ENCODE assay signal across 8 mouse cellular contexts in genomic region chr14:30867042-30867441, GRCm38 (mm10). TPM values are rescaled to one million over a fixed set of nuclear protein-coding genes. Genes with fewer than 3 reads are reported as not detected.
DNase-seq lines count a peak whose midpoint lies in the region; TF ChIP-seq lines count a peak whose summit lies in the region.
"Had no signal": no experiment of that assay in that cellular context is flagged by ENCODE, and none has a peak within 500 bp of the region (broad histone marks: within the 10 kb centered on the region; RNA-seq: fewer than 3 reads in every experiment).

No protein-coding gene starts in this region.

- dilution Hi-C loops in CH12.LX (cut with MboI; ENCODE audit: extremely low pct_ligation_motif_present, extremely low pct_unique_long_range_greater_than_20kb, low sequenced_read_pairs), result no loop called here

- no peaks in the 10 kb centered on the region for H3K9me3 ChIP-seq in CH12.LX (replicated peaks; ENCODE audit: low read length)
- H3K9me3 ChIP-seq: lung, embryonic 15.5 days had no signal

- no peak for TF ChIP-seq POLR2A in CH12.LX (IDR thresholded peaks at IDR 0.05; ENCODE audit: low read depth, low read length)

- DNase-seq in CH12.LX (ENCODE audit: extremely low read depth) (peak; percentile 78), MN1 (ENCODE audit: low spot score) (peak; percentile 71)
- DNase-seq in cerebellum, adult 8-10 months, result peak; percentile 65
- peak; percentile 71 to 81 for DNase-seq in gastrocnemius, adult 8-10 months (ENCODE audit: low spot score in 2 of 2)
- DNase-seq in kidney, postnatal 14 days, result peak; percentile 75
- peak; percentile 73 to 86 for DNase-seq in lung, adult 18-20 months
- DNase-seq in right cerebral cortex, postnatal 10 days (ENCODE audit: low spot score in 2 of 2), result peak; percentile 80 to 87

- in situ Hi-C loops in CH12.LX (cut with MboI; ENCODE audit: low pct_ligation_motif_present, low pct_unique_long_range_greater_than_20kb, low sequenced_read_pairs), result no loop called here

- no peak overlapping the region for H3K4me2 ChIP-seq in CH12.LX (ENCODE audit: insufficient read depth, low read depth, poor library complexity, severe bottlenecking)
- H3K4me2 ChIP-seq: lung, embryonic 15.5 days had no signal

- peaks cover 0 to 18% of the 10 kb centered on the region in 2 experiments; a peak in 2 of 4 replicates for H3K4me1 ChIP-seq in CH12.LX (ENCODE audit: control insufficient read depth in 1 of 2, insufficient read depth in 2 of 2)

- peak; percentile 83 to 90 for TF ChIP-seq CTCF in CH12.LX (conservative IDR thresholded peaks at IDR 0.05 in 1 of 2, IDR thresholded peaks at IDR 0.05 in 1 of 2; ENCODE audit: low read depth in 2 of 2, low read length in 2 of 2)

- H3K4me3 ChIP-seq in CH12.LX (replicated peaks in 1 of 3; ENCODE audit: low read depth in 2 of 3, low read length in 2 of 3, poor library complexity in 1 of 3), result no peak overlapping the region
- H3K4me3 ChIP-seq: lung, embryonic 15.5 days had no signal

- peaks cover 32 to 95% of the 10 kb centered on the region in 2 experiments for H3K36me3 ChIP-seq in CH12.LX (replicated peaks in 1 of 2; ENCODE audit: control insufficient read depth in 1 of 2, insufficient read depth in 1 of 2, low read length in 1 of 2)
- H3K36me3 ChIP-seq: lung, embryonic 15.5 days had no signal

- peak; percentile 57 for TF ChIP-seq RAD21 in CH12.LX (IDR thresholded peaks at IDR 0.05; ENCODE audit: low read depth, low read length)

- H3K79me2 ChIP-seq in CH12.LX (replicated peaks; ENCODE audit: control insufficient read depth, extremely low read depth, insufficient read depth, poor library complexity, severe bottlenecking), result no peaks in the 10 kb centered on the region

- no peak overlapping the region for H3K9ac ChIP-seq in CH12.LX (ENCODE audit: insufficient read depth, low read depth)
- H3K9ac ChIP-seq: lung, embryonic 15.5 days had no signal

- TF ChIP-seq EP300 in CH12.LX (IDR thresholded peaks at IDR 0.05; ENCODE audit: low read length), result no peak

- H3K27me3 ChIP-seq in CH12.LX (replicated peaks), result no peaks in the 10 kb centered on the region
- H3K27me3 ChIP-seq: lung, embryonic 15.5 days had no signal

- H3K27ac ChIP-seq in CH12.LX (ENCODE audit: insufficient read depth, low read depth), result no peak overlapping the region
- H3K27ac ChIP-seq: lung, embryonic 15.5 days had no signal

TF ChIP-seq in CH12.LX, 34 proteins besides CTCF, POLR2A, EP300 and RAD21:
- peak; percentile 70 for TF ChIP-seq SMC3 (IDR thresholded peaks at IDR 0.05; ENCODE audit: low read depth, low read length)
- TF ChIP-seq NRF1 (IDR thresholded peaks at IDR 0.05; ENCODE audit: low read depth, low read length), result no peak
- TF ChIP-seq USF1 (IDR thresholded peaks at IDR 0.05; ENCODE audit: low read depth, low read length), result no peak
- TF ChIP-seq MAX (IDR thresholded peaks at IDR 0.05; ENCODE audit: low read length), result 0 out of 2 replicates have a peak, but pooled peaks have one; percentile 25

RNA-seq across cellular contexts. Expression of gene Mustn1, which starts 12.0 kb away (rescaled TPM):
- total RNA-seq in CH12.LX (2012; rRNA removed) (0.29 and 0.30 TPM in 2 replicates), CH12.LX (2014; rRNA removed) (0.19 TPM in 1 of 2 replicates, not detected in the other)
- 0.33 and 0.44 TPM in 2 replicates for polyA plus RNA-seq in CH12.LX (2012; ENCODE audit: insufficient read length, low read depth)
- 100 to 1,000 TPM in 1 of 4 experiments, 10 to 100 TPM in 3; 54.5 to 111 (median 61.6) TPM for total RNA-seq in gastrocnemius, adult 8-10 months (2022)

RNA-seq across cellular contexts. Expression of gene Itih4, which starts 19.2 kb away (rescaled TPM):
- total RNA-seq in CH12.LX (2012; rRNA removed), result not detected in 2 replicates
- total RNA-seq in CH12.LX (2014; rRNA removed), result not detected in 2 replicates
- not detected in 2 replicates for polyA plus RNA-seq in CH12.LX (2012; ENCODE audit: insufficient read length, low read depth)
- under 1 TPM in 1 of 4 experiments, not detected in 3; 0.48 TPM for total RNA-seq in gastrocnemius, adult 8-10 months (2022)

RNA-seq across cellular contexts. Expression of gene Tmem110, which starts 41.7 kb away (rescaled TPM):
- total RNA-seq in CH12.LX (2012; rRNA removed), result 15.7 and 19.4 TPM in 2 replicates
- total RNA-seq in CH12.LX (2014; rRNA removed), result 10.3 and 10.4 TPM in 2 replicates
- polyA plus RNA-seq in CH12.LX (2012; ENCODE audit: insufficient read length, low read depth), result 25.1 and 26.2 TPM in 2 replicates
- total RNA-seq in gastrocnemius, adult 8-10 months (2022), result 10 to 100 TPM in 1 of 4 experiments, 1 to 10 TPM in 3; 6.3 to 10.6 (median 7.2) TPM

RNA-seq across cellular contexts. Expression of gene Itih3, which starts 56.5 kb away (rescaled TPM):
- total RNA-seq in CH12.LX (2012; rRNA removed), result not detected in 2 replicates
- not detected in 2 replicates for total RNA-seq in CH12.LX (2014; rRNA removed)
- polyA plus RNA-seq in CH12.LX (2012; ENCODE audit: insufficient read length, low read depth), result not detected in 2 replicates
- under 1 TPM in 3 of 4 experiments, not detected in 1; 0.15 to 0.51 (median 0.40) TPM for total RNA-seq in gastrocnemius, adult 8-10 months (2022)

Comparison
In these comparisons a context has a peak if more than half of its experiments do, and no peak if none do; other contexts are left out.
1. RNA of gene Mustn1, which starts 12.0 kb away (total RNA-seq): 54.5 to 111 TPM in gastrocnemius, adult 8-10 months; 0.19 to 0.30 TPM in CH12.LX; every median in the first group is over 10 times any median in the second.
2. Peak in every context shown above with its lines, with median percentiles within 50 percentile points of each other: DNase-seq.